Mouse (Mus musculus) urinary bladder, adult 18-20 months (tissue): Measurements from ENCODE around the gene Olfr281.
"Not testable (repeated sequence)": the region's sequence is repeated elsewhere in the genome, so short reads cannot be mapped to it uniquely, and the experiment has no call there.

Experiments
- DNase-seq, 2 experiments: peaks; one replicate each; pipeline ENCODE4 v3.0.0; 2022; ENCODE audit warnings: low spot score in 2 of 2, mixed read lengths in 2 of 2

The Olfr281 gene

GRCm38 (mm10) chr15:98452288-98452687 lies at the start of gene Olfr281:
TSS of gene Olfr281 (plus strand) at chr15:98452588.
- no peak for DNase-seq

- no peak for DNase-seq
Observed at GRCm38 (mm10) chr15:98408406-98409060, 43.9 kb upstream of the Olfr281 start.

- DNase-seq, result no peak
Observed at GRCm38 (mm10) chr15:98409635-98410034, 42.8 kb upstream of the Olfr281 start.

GRCm38 (mm10) chr15:98410249-98410648 lies 42.1 kb upstream of the Olfr281 start:
- DNase-seq, result no peak

GRCm38 (mm10) chr15:98415996-98416395 lies 36.4 kb upstream of the Olfr281 start:
- DNase-seq, result no peak

GRCm38 (mm10) chr15:98416802-98417201 lies 35.6 kb upstream of the Olfr281 start:
- not testable (repeated sequence) for DNase-seq

GRCm38 (mm10) chr15:98417285-98417684 lies 35.1 kb upstream of the Olfr281 start:
- DNase-seq, result not testable (repeated sequence)

- no peak for DNase-seq
Observed at GRCm38 (mm10) chr15:98418096-98418495, 34.3 kb upstream of the Olfr281 start.

GRCm38 (mm10) chr15:98420897-98421296 lies 31.5 kb upstream of the Olfr281 start:
- no peak for DNase-seq

- DNase-seq, result no peak
Observed at GRCm38 (mm10) chr15:98424326-98424725, 28.1 kb upstream of the Olfr281 start.

- DNase-seq, result no peak
Observed at GRCm38 (mm10) chr15:98424753-98425152, 27.6 kb upstream of the Olfr281 start.

- no peak for DNase-seq
Observed at GRCm38 (mm10) chr15:98425188-98425587, 27.2 kb upstream of the Olfr281 start.

- not testable (repeated sequence) for DNase-seq
Observed at GRCm38 (mm10) chr15:98430925-98431324, 21.5 kb upstream of the Olfr281 start, which contains the start of gene Olfr282. TSS of gene Olfr282 (plus strand) at chr15:98431225.

- DNase-seq, result no peak
Observed at GRCm38 (mm10) chr15:98444561-98444960, 7.8 kb upstream of the Olfr281 start.

- no peak for DNase-seq
Observed at GRCm38 (mm10) chr15:98448521-98448920, 3.9 kb upstream of the Olfr281 start.

- DNase-seq, result no peak
Observed at GRCm38 (mm10) chr15:98469596-98469995, 17.2 kb downstream of the Olfr281 start, which contains the start of gene OR5BS1P. TSS of gene OR5BS1P (plus strand) at chr15:98469896.

GRCm38 (mm10) chr15:98471539-98471938 lies 19.2 kb downstream of the Olfr281 start:
- DNase-seq, result no peak

- no peak for DNase-seq
Observed at GRCm38 (mm10) chr15:98474958-98475357, 22.6 kb downstream of the Olfr281 start.

GRCm38 (mm10) chr15:98475382-98475781 lies 23.0 kb downstream of the Olfr281 start:
- DNase-seq, result peak in 1 of 2 experiments; percentile 19

- no peak for DNase-seq
Observed at GRCm38 (mm10) chr15:98476281-98476680, 23.9 kb downstream of the Olfr281 start.

GRCm38 (mm10) chr15:98479568-98480102 lies 27.2 kb downstream of the Olfr281 start:
- DNase-seq, result no peak

GRCm38 (mm10) chr15:98482701-98483100 lies 30.3 kb downstream of the Olfr281 start, which contains the start of gene Lalba:
TSS of gene Lalba (minus strand) at chr15:98482721.
- no peak for DNase-seq
